Mouse (Mus musculus) limb, embryonic 11.5 days (tissue): ENCODE data around the gene B130006D01Rik. TPM values are rescaled to one million over a fixed set of nuclear protein-coding genes. Genes with fewer than 3 reads are reported as not detected.

Experiments
- ATAC-seq: fragments of 200-750 bp; cut with Nextera tagmentation; 2 replicates; pipeline ENCODE4 v1.8.0; 2017; ENCODE audit warnings: low read depth; ENCODE audit not compliant: insufficient number of reproducible peaks, low FRiP score, low TSS enrichment
- DNase-seq: peaks from one replicate; pipeline ENCODE4 v3.0.0-alpha.2; 2015; ENCODE audit warnings: low spot score
- H3K27ac ChIP-seq: fragments of 300-500 bp; sonication (generic); replicated peaks from 2 replicates; pipeline ENCODE4 v1.5.1; 2014; ENCODE audit warnings: low read depth, mild to moderate bottlenecking, low read length
- H3K27me3 ChIP-seq: fragments of 300-500 bp; sonication (generic); 2 replicates; pipeline ENCODE4 v1.6.1; 2014; ENCODE audit warnings: mild to moderate bottlenecking, low read length, mixed read lengths; ENCODE audit not compliant: control insufficient read depth, insufficient read depth
- H3K36me3 ChIP-seq: fragments of 300-500 bp; sonication (generic); 2 replicates; pipeline ENCODE4 v1.6.1; 2014; ENCODE audit warnings: mild to moderate bottlenecking, low read length, moderate library complexity, mixed read lengths; ENCODE audit not compliant: control insufficient read depth, insufficient read depth
- H3K4me1 ChIP-seq: fragments of 300-500 bp; sonication (generic); 2 replicates; pipeline ENCODE4 v1.6.1; 2014; ENCODE audit warnings: low read length, mixed read lengths; ENCODE audit not compliant: control insufficient read depth, insufficient read depth
- H3K4me2 ChIP-seq: fragments of 300-500 bp; sonication (generic); 2 replicates; pipeline ENCODE4 v1.6.1; 2014; ENCODE audit warnings: low read depth, mild to moderate bottlenecking, moderate library complexity; ENCODE audit not compliant: severe bottlenecking
- H3K4me3 ChIP-seq: fragments of 300-500 bp; sonication (generic); 2 replicates; pipeline ENCODE4 v1.5.1; 2014; ENCODE audit warnings: low read depth, low read length
- H3K9ac ChIP-seq: fragments of 300-500 bp; sonication (generic); 2 replicates; pipeline ENCODE4 v1.6.1; 2014; ENCODE audit warnings: mild to moderate bottlenecking, low read length
- H3K9me3 ChIP-seq: fragments of 300-500 bp; sonication (generic); 2 replicates; pipeline ENCODE4 v1.6.1; 2016; ENCODE audit warnings: low read length; ENCODE audit not compliant: control insufficient read depth
- WGBS: fragments of 180-500 bp; shearing (Covaris S2); extraction: QIAGEN DNeasy Blood & Tissue Kit; methylation state at CpG from one replicate; pipeline ENCODE4 v1.1.7; 2014; 5-methylcytosine and 5-hydroxymethylcytosine counted together
- polyA plus RNA-seq: library from polyadenylated mRNA; unstranded; fragments of >200 nt; fragmentation: Nextera tagmentation; extraction: Ambion mirVana; gene quantifications from 2 replicates; pipeline ENCODE4 v1.2.1, GENCODE M21; 2014

B130006D01Rik gene
- polyA plus RNA-seq, 1 experiment from 2014 or later: 1.5 TPM

DNA sequence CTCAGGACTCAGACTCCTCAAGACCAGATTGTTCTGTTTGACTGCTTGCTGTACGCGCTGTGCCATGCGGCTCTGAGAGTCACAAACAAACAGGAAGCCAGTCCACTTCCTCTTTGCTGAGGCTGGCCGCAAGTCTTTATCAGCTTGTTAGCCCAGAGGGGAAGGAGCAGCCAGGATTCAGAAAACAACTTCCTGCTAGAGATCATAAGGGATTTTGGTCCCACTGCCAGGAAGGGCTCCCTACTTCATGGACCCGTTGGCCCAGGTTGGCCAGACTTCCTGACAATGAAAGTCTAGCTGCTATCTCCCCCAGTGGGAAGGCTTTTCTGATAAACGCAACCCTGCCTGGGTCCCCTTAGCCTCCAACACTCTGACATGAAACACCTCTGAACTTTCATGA, 34.9 kb upstream of the B130006D01Rik start:
- WGBS: 64% methylated on average over 6 of the region's 6 CpGs
- H3K36me3 ChIP-seq: no peaks in the 10 kb centered on the region
- no peak overlapping the region for H3K27ac ChIP-seq
- DNase-seq (no peak), ATAC-seq (no peak)
- H3K4me2 ChIP-seq: no peak overlapping the region
- 0 out of 2 replicates have a peak, but pooled peaks cover 6% of the 10 kb centered on the region for H3K4me1 ChIP-seq
- H3K27me3 ChIP-seq: no peaks in the 10 kb centered on the region
- H3K9me3 ChIP-seq: no peaks in the 10 kb centered on the region
- H3K4me3 ChIP-seq: no peak overlapping the region
- no peak overlapping the region for H3K9ac ChIP-seq

DNA sequence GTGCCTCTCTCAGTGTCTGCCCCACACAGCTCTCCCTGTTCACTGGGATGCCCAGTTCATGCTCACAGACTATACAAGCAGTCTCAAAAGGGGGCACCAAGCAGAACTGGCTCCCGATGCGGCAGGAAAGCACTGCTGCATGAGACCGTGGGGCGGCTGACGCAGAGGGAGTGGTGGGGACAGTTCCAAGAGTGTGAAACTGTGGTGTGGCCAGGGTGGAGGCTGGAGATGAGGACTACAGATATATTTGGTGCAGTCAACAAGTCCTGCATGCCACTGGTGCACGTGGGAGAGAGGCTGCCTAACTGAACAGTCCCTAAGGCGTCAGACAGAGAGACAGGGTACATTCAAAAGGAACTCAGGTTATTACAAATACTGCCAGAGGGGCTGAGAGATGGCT, 34.4 kb upstream of the B130006D01Rik start:
- no peaks in the 10 kb centered on the region for H3K9me3 ChIP-seq
- no peak overlapping the region for H3K4me2 ChIP-seq
- no peak overlapping the region for H3K27ac ChIP-seq
- no peaks in the 10 kb centered on the region for H3K36me3 ChIP-seq
- no peak overlapping the region for H3K9ac ChIP-seq
- 0 out of 2 replicates have a peak, but pooled peaks cover 6% of the 10 kb centered on the region for H3K4me1 ChIP-seq
- no peak for DNase-seq
- 75% methylated on average over 7 of the region's 7 CpGs for WGBS
- no peak overlapping the region for H3K4me3 ChIP-seq
- ATAC-seq: no peak
- H3K27me3 ChIP-seq: no peaks in the 10 kb centered on the region

DNA sequence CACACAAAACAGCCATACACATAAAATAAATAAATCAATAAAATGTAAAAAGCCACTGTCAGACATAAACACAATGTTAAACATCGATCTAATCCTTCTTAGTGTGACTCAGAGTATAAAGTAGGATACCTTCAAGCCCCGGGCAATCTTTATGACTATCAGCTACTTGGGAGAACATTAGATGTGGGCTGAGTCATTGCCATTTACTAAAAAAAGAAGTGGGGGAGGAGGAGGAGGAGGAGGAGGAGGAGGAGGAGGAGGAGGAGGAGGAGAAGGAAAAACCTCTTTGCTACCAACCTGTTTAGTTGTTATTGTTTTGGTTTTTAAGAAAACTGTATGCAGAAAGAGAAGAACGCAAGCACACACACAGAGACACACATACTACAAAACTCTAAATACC, 33.8 kb upstream of the B130006D01Rik start:
- 86% methylated on average over 3 of the region's 3 CpGs for WGBS
- ATAC-seq: no peak

DNA sequence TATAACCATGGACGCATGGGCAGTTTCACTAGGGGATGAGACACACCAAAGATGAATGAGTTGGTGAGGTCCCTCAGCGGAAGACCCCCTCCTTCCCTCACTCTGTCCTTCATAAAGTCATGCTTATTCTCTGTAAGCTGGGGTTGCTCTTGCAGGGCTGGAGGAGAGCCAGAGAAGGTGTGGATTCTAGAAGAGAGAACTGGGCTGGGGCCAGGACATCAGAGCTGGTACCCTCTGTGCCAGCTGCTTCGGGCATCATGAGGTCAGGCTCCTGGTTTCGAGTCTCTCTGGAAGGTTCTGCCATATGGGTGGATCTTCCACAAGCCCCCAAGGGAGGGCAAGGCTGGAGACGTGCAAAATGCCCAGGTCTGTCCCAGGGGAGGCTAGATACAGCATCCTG, 24.8 kb upstream of the B130006D01Rik start:
- Histone ChIP-seq H3K4me1 (no peaks in the 10 kb centered on the region), H3K36me3 (no peaks in the 10 kb centered on the region), H3K4me3 (no peak overlapping the region), H3K27me3 (no peaks in the 10 kb centered on the region), H3K27ac (no peak overlapping the region), H3K4me2 (no peak overlapping the region), H3K9ac (no peak overlapping the region), H3K9me3 (no peaks in the 10 kb centered on the region)
- ATAC-seq: no peak
- WGBS: 84% methylated on average over 5 of the region's 5 CpGs
- DNase-seq: no peak

More for the DNA sequence above, 33.8 kb upstream of the B130006D01Rik start:
- Histone ChIP-seq H3K4me1 (0 out of 2 replicates have a peak, but pooled peaks cover 6% of the 10 kb centered on the region), H3K4me2 (no peak overlapping the region), H3K9ac (no peak overlapping the region), H3K27ac (no peak overlapping the region), H3K9me3 (no peaks in the 10 kb centered on the region), H3K4me3 (no peak overlapping the region), H3K36me3 (no peaks in the 10 kb centered on the region), H3K27me3 (no peaks in the 10 kb centered on the region)
- no peak for DNase-seq

DNA sequence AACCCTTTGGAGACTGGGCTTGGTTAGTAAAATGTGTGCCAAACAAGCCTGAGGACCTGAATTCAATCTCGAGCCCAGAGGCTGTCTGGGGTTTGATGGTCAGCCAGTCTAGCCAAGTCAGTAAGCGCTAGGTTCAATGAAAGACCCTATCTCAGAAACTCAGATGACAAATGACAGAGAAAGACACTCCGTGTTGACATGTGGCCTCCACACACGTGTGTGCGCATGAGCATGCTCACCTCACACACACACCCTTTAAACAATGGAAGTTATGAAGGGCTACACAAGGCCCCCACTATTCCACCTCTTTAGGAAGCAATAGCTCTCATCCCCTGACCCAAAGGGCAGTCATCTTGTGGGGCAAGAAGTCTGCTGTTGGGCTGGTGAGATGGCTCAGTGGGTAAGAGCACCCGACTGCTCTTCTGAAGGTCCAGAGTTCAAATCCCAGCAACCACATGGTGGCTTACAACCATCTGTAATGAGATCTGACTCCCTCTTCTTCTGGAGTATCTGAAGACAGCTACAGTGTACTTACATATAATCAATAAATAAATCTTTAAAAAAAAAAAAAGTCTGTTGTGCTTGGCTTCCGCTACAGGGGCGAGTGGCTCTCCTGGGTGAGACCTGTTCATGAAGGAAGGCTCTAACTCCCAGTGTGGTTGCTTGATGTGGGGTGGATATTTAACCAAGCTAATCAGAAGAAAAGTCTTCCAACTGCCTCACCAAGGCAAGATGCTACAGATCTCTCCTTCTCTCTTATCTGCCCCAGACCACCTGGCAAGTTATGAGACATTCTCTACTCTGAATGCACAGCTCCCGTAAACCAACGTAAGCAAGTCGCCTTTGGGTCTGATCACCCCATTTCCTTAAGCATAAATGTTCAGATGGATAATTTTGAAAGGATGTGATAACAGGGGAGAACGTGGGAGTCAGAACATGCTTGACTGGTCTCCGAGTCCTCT, 22.3 kb upstream of the B130006D01Rik start:
- 90% methylated on average over 13 of the region's 13 CpGs for WGBS
- DNase-seq: no peak
- Histone ChIP-seq H3K27ac (no peak overlapping the region), H3K4me3 (no peak overlapping the region), H3K36me3 (no peaks in the 10 kb centered on the region), H3K4me2 (no peak overlapping the region), H3K9me3 (no peaks in the 10 kb centered on the region), H3K27me3 (no peaks in the 10 kb centered on the region), H3K9ac (no peak overlapping the region), H3K4me1 (no peaks in the 10 kb centered on the region)
- ATAC-seq: no peak

DNA sequence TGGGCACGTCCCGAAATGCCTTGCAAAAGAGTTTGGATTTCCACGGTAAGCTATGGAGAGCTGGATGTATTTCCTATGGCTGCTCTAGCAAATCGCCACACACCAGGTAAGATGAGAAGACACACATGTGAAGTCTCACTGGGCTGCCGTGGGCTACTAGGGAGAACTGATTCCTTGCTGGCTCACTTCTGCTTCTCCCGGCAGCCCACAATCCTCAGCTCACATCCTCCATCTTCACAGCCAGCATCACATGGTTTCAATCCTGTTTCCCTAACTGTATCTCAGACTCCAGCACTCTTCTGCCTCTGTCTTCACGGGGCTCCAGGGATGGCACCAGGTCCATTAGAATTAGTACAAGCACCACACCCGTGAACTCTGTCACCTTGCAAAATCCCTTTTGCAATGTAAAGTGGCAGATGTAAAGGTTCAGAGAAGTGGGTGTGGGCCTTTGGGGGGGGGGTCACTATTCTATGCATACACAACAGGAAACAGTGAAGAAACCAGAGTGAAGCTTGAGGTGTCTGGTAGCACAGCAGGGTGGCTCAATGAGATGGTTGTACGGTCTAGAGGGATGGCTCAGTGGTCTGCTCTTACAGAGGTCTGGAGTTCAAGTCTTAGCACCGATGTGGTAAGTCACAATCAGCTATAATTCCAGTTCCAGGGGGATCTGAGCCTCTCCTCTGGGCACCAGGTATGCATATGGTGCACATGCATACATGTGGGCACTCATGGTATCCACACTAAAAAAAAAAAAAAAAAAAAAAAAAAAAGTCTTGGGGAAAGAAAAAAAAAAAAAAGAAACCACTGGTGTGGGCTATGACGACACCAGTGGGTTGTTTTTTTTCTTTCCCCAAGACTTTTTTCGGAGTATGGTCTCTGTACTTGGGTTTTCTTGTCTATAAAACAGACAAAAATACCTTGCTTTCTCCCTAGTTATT, 19.1 kb upstream of the B130006D01Rik start:
- 90% methylated on average over 12 of the region's 12 CpGs for WGBS
- Histone ChIP-seq H3K4me3 (no peak overlapping the region), H3K36me3 (no peaks in the 10 kb centered on the region), H3K4me2 (no peak overlapping the region), H3K9me3 (no peaks in the 10 kb centered on the region), H3K9ac (no peak overlapping the region), H3K27ac (no peak overlapping the region), H3K4me1 (0 out of 2 replicates have a peak, but pooled peaks cover 9% of the 10 kb centered on the region), H3K27me3 (no peaks in the 10 kb centered on the region)
- no peak for DNase-seq
- ATAC-seq: no peak

DNA sequence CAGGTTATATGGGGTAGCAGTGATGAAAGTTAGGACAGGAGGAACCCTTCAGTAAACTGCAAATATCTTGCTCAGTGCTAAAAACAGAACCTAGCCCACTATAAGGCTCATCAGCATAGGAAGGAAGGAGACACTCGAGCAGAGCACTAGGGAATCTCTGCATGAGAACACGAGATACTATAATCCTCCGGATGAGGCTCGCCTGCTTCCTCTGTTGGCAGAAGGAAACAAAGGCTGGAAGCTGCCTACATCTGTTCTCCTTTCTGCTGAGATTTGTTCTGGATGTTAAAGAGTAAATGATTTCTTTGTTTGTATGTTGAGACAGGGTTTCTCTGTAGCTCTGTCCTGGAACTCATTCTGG, 18.4 kb upstream of the B130006D01Rik start:
- Histone ChIP-seq H3K27ac (no peak overlapping the region), H3K4me1 (0 out of 2 replicates have a peak, but pooled peaks cover 9% of the 10 kb centered on the region), H3K4me3 (no peak overlapping the region), H3K9ac (no peak overlapping the region), H3K36me3 (no peaks in the 10 kb centered on the region), H3K27me3 (no peaks in the 10 kb centered on the region), H3K9me3 (no peaks in the 10 kb centered on the region), H3K4me2 (no peak overlapping the region)
- DNase-seq (no peak), ATAC-seq (no peak)
- 83% methylated on average over 4 of the region's 4 CpGs for WGBS

DNA sequence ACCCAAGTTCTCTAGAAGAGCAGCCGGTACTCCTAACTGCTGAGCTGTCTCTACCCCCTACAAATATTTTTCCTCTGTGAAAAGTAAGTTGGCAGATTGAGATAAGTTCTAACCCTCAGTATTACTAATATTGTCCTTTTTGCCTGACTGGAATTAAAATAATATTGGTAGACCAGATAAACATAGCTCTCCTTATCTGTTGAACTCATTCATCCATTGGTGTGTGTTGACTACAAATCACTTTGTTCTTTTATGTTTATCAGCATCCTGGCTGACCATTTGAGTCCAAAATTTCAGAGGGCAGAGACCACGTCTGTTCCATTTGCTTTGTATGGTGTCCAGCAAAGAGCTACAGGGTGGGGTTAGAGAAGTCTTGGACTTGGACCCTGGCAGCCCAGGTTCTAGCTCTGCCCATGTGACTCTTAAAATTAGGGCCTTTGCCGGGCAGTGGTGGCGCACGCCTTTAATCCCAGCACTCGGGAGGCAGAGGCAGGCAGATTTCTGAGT, 13.8 kb upstream of the B130006D01Rik start:
- no peak for ATAC-seq
- Histone ChIP-seq H3K9me3 (no peaks in the 10 kb centered on the region), H3K9ac (no peak overlapping the region), H3K36me3 (no peaks in the 10 kb centered on the region), H3K4me2 (no peak overlapping the region), H3K27ac (no peak overlapping the region), H3K27me3 (no peaks in the 10 kb centered on the region), H3K4me1 (peaks cover 15% of the 10 kb centered on the region), H3K4me3 (no peak overlapping the region)
- DNase-seq: no peak
- 90% methylated on average over 6 of the region's 6 CpGs for WGBS
